Mouse (Mus musculus): ENCODE measurements around the gene Slc44a3.

GRCm38 (mm10) chr3:121462782-121463181 lies 69.4 kb downstream of the Slc44a3 start:
- TF ChIP-seq TCF3 (IDR thresholded peaks at IDR 0.05; ENCODE audit: insufficient read length, low read depth) (no peak), MYOD1 (IDR thresholded peaks at IDR 0.05; ENCODE audit: control insufficient read depth in 1 of 3, insufficient read length in 2 of 3, low read depth in 2 of 3) (no peak), TCF12 (IDR thresholded peaks at IDR 0.05; ENCODE audit: insufficient read depth, poor library complexity, severe bottlenecking) (no peak), CEBPB (IDR thresholded peaks at IDR 0.05; ENCODE audit: insufficient read depth, poor library complexity, severe bottlenecking) (no peak), POLR2A (IDR thresholded peaks at IDR 0.05; ENCODE audit: insufficient read length, low read depth) (no peak), POLR2AphosphoS2 (IDR thresholded peaks at IDR 0.05; ENCODE audit: insufficient read length, low read depth) (peak; percentile 76), USF1 (IDR thresholded peaks at IDR 0.05; ENCODE audit: low read depth) (no peak), REST (IDR thresholded peaks at IDR 0.05; ENCODE audit: insufficient read depth, insufficient read length) (no peak), E2F4 (IDR thresholded peaks at IDR 0.05; ENCODE audit: insufficient read depth) (no peak), MYOG (IDR thresholded peaks at IDR 0.05; ENCODE audit: control insufficient read depth in 1 of 3, insufficient read depth in 1 of 3, insufficient read length in 2 of 3, low read depth in 2 of 3) (no peak), MAX (IDR thresholded peaks at IDR 0.05; ENCODE audit: low read depth) (no peak), SRF (IDR thresholded peaks at IDR 0.05; ENCODE audit: control insufficient read depth, insufficient read length, low read depth) (peak; percentile 90)

Measured in myocyte (in vitro differentiated cells).